Mouse (Mus musculus) stomach, postnatal 0 days (tissue): Measurements from ENCODE around the gene Marveld1. TPM values are rescaled to one million over a fixed set of nuclear protein-coding genes. Genes with fewer than 3 reads are reported as not detected.
A peak's percentile ranks its signal among the peaks of the same experiment; 100 is the strongest.

Experiments used
- ATAC-seq: fragments of 200-750 bp; cut with Nextera tagmentation; 2 replicates; pipeline ENCODE4 v1.8.0; 2017; ENCODE audit not compliant: low FRiP score, low TSS enrichment
- DNase-seq: peaks from one replicate; pipeline ENCODE4 v3.0.0-alpha.2; 2016; ENCODE audit warnings: low spot score
- H3K27ac ChIP-seq: fragments of 300-500 bp; sonication (generic); replicated peaks from 2 replicates; pipeline ENCODE4 v1.5.1; 2014; ENCODE audit warnings: mild to moderate bottlenecking, control low read depth
- H3K27me3 ChIP-seq: fragments of 300-500 bp; sonication (generic); 2 replicates; pipeline ENCODE4 v1.6.1; 2014; ENCODE audit warnings: low read length; ENCODE audit not compliant: control insufficient read depth, insufficient read depth
- H3K36me3 ChIP-seq: fragments of 300-500 bp; sonication (generic); 2 replicates; pipeline ENCODE4 v1.6.1; 2014; ENCODE audit warnings: low read length, mixed read lengths; ENCODE audit not compliant: control insufficient read depth, insufficient read depth
- H3K4me1 ChIP-seq: fragments of 300-500 bp; sonication (generic); replicated peaks from 2 replicates; pipeline ENCODE4 v1.6.1; 2014; ENCODE audit warnings: antibody characterized with exemption; ENCODE audit not compliant: control insufficient read depth, insufficient read depth
- H3K4me2 ChIP-seq: fragments of 300-500 bp; sonication (generic); replicated peaks from 2 replicates; pipeline ENCODE4 v1.6.1; 2014; ENCODE audit warnings: low read depth, mild to moderate bottlenecking, control low read depth, moderate library complexity
- H3K4me3 ChIP-seq: fragments of 300-500 bp; sonication (generic); 2 replicates; pipeline ENCODE4 v1.5.1; 2014; ENCODE audit warnings: low read depth, low read length, control low read depth
- H3K9ac ChIP-seq: fragments of 300-500 bp; sonication (generic); 2 replicates; pipeline ENCODE4 v1.6.1; 2014; ENCODE audit warnings: mild to moderate bottlenecking, low read length, control low read depth, mixed read lengths
- H3K9me3 ChIP-seq: fragments of 300-500 bp; sonication (generic); 2 replicates; pipeline ENCODE4 v1.6.1; 2016; ENCODE audit warnings: low read length; ENCODE audit not compliant: control insufficient read depth
- CTCF ChIP-seq: IDR thresholded peaks from 2 replicates; pipeline ENCODE4 v1.5.1; 2016; ENCODE audit warnings: antibody characterized with exemption, low read depth, mild to moderate bottlenecking, moderate library complexity
- EP300 ChIP-seq: optimal IDR thresholded peaks from 2 replicates; pipeline ENCODE3; 2016; ENCODE audit warnings: antibody characterized with exemption
- WGBS: fragments of 180-500 bp; shearing (Covaris S2); extraction: QIAGEN DNeasy Blood & Tissue Kit; methylation state at CpG from one replicate; pipeline ENCODE4 v1.1.7; 2014; 5-methylcytosine and 5-hydroxymethylcytosine counted together
- polyA plus RNA-seq: library from polyadenylated mRNA; unstranded; fragments of >200 nt; fragmentation: Nextera tagmentation; extraction: Ambion mirVana; gene quantifications from 2 replicates; pipeline ENCODE4 v1.2.1, GENCODE M21; 2015

The Marveld1 gene
- polyA plus RNA-seq, 1 experiment from 2014 or later: 15.3 TPM

GRCm38 (mm10) chr19:42120451-42120850, 26.7 kb upstream of the Marveld1 start:
- 74% methylated on average over 8 of the region's 8 CpGs for WGBS
- DNase-seq: peak; percentile 31
- TF ChIP-seq CTCF (no peak), EP300 (no peak)
- H3K27me3 ChIP-seq: no peaks in the 10 kb centered on the region
- peaks cover 24% of the 10 kb centered on the region for H3K36me3 ChIP-seq
- no peaks in the 10 kb centered on the region for H3K9me3 ChIP-seq
- no peak overlapping the region for H3K27ac ChIP-seq
- no peaks in the 10 kb centered on the region for H3K4me1 ChIP-seq
- H3K4me2 ChIP-seq: no peak overlapping the region
- H3K9ac ChIP-seq: no peak overlapping the region
- H3K4me3 ChIP-seq: no peak overlapping the region
- peak; percentile 33; the same call in 1 of the 2 replicates for ATAC-seq

- no peak overlapping the region for H3K4me2 ChIP-seq
- no peak for TF ChIP-seq EP300
- peaks cover 22% of the 10 kb centered on the region for H3K36me3 ChIP-seq
- no peak for ATAC-seq
- H3K4me3 ChIP-seq: no peak overlapping the region
- 83% methylated on average over 13 of the region's 13 CpGs for WGBS
- no peak overlapping the region for H3K27ac ChIP-seq
- no peaks in the 10 kb centered on the region for H3K27me3 ChIP-seq
- H3K9ac ChIP-seq: no peak overlapping the region
- DNase-seq: no peak
- no peaks in the 10 kb centered on the region for H3K9me3 ChIP-seq
- 0 out of 2 replicates have a peak, but pooled peaks cover 2% of the 10 kb centered on the region for H3K4me1 ChIP-seq
These were observed 22.5 kb upstream of the Marveld1 start for GRCm38 (mm10) chr19:42124684-42125083.

- ATAC-seq: no peak
These were observed 21.5 kb upstream of the Marveld1 start for GRCm38 (mm10) chr19:42125501-42126218.

GRCm38 (mm10) chr19:42126219-42126605, 21.0 kb upstream of the Marveld1 start:
- DNase-seq (peak; percentile 23), ATAC-seq (no peak)
- Histone ChIP-seq H3K4me1 (peaks cover 4% of the 10 kb centered on the region; the same call in 1 of the 2 replicates), H3K9me3 (no peaks in the 10 kb centered on the region), H3K4me3 (no peak overlapping the region), H3K27ac (peak overlapping the region; percentile 80), H3K27me3 (no peaks in the 10 kb centered on the region), H3K9ac (no peak overlapping the region; the same call in 1 of the 2 replicates), H3K4me2 (no peak overlapping the region; the same call in 1 of the 2 replicates), H3K36me3 (peaks cover 9% of the 10 kb centered on the region)
- no peak for TF ChIP-seq CTCF
- no peak for TF ChIP-seq EP300
- WGBS: 84% methylated on average over 6 of the region's 6 CpGs

More at GRCm38 (mm10) chr19:42125501-42126218, 21.5 kb upstream of the Marveld1 start:
- Histone ChIP-seq H3K27ac (peak overlapping the region; percentile 80; the same call in 1 of the 2 replicates), H3K9me3 (no peaks in the 10 kb centered on the region), H3K4me3 (no peak overlapping the region), H3K36me3 (peaks cover 14% of the 10 kb centered on the region), H3K4me1 (peaks cover 4% of the 10 kb centered on the region; the same call in 1 of the 2 replicates), H3K27me3 (no peaks in the 10 kb centered on the region), H3K9ac (no peak overlapping the region), H3K4me2 (no peak overlapping the region)
- WGBS: 69% methylated on average over 11 of the region's 11 CpGs
- no peak for DNase-seq
- TF ChIP-seq CTCF (no peak), EP300 (no peak)

GRCm38 (mm10) chr19:42127024-42127423, 20.2 kb upstream of the Marveld1 start:
- Histone ChIP-seq H3K36me3 (peaks cover 5% of the 10 kb centered on the region), H3K9ac (peak overlapping the region; percentile 43), H3K27ac (peak overlapping the region; percentile 80), H3K4me3 (peak overlapping the region; percentile 71), H3K4me1 (peaks cover 4% of the 10 kb centered on the region; the same call in 1 of the 2 replicates), H3K9me3 (no peaks in the 10 kb centered on the region), H3K27me3 (no peaks in the 10 kb centered on the region), H3K4me2 (peak overlapping the region; percentile 92)
- 56% methylated on average over 5 of the region's 5 CpGs for WGBS
- peak; percentile 47 for DNase-seq
- ATAC-seq: no peak
- TF ChIP-seq EP300: no peak
- TF ChIP-seq CTCF: no peak
